Mouse (Mus musculus): ENCODE data around the gene Sap18.
"Not testable (repeated sequence)": the region's sequence is repeated elsewhere in the genome, so short reads cannot be mapped to it uniquely, and the experiment has no call there.

Gene Sap18

GRCm38 (mm10) chr14:57797991-57798931 lies at the start of gene Sap18:
Sap18 (plus strand) TSS chr14:57798180.
- DNase-seq: peak; percentile 96 to 97

GRCm38 (mm10) chr14:57749501-57749900 lies 48.5 kb upstream of the Sap18 start:
- no peak for DNase-seq

GRCm38 (mm10) chr14:57751006-57751405 lies 47.0 kb upstream of the Sap18 start:
- not testable (repeated sequence) for DNase-seq

GRCm38 (mm10) chr14:57753351-57753992 lies 44.5 kb upstream of the Sap18 start:
- DNase-seq: no peak

- DNase-seq: no peak
Measured at GRCm38 (mm10) chr14:57755661-57756060, 42.3 kb upstream of the Sap18 start.

GRCm38 (mm10) chr14:57756094-57756493 lies 41.9 kb upstream of the Sap18 start:
- DNase-seq: no peak

GRCm38 (mm10) chr14:57758237-57758636 lies 39.7 kb upstream of the Sap18 start, which contains the start of gene Lats2:
Lats2 (minus strand) TSS chr14:57758388.
- no peak for DNase-seq

GRCm38 (mm10) chr14:57760447-57761412 lies 37.2 kb upstream of the Sap18 start:
- DNase-seq: no peak

GRCm38 (mm10) chr14:57769102-57769501 lies 28.9 kb upstream of the Sap18 start:
- DNase-seq: no peak

GRCm38 (mm10) chr14:57772157-57772815 lies 25.7 kb upstream of the Sap18 start:
- DNase-seq: no peak

GRCm38 (mm10) chr14:57787406-57787805 lies 10.6 kb upstream of the Sap18 start:
- no peak for DNase-seq

- no peak for DNase-seq
Measured at GRCm38 (mm10) chr14:57789311-57789710, 8.7 kb upstream of the Sap18 start.

- no peak for DNase-seq
Measured at GRCm38 (mm10) chr14:57789759-57790158, 8.2 kb upstream of the Sap18 start.

GRCm38 (mm10) chr14:57791171-57791570 lies 6.8 kb upstream of the Sap18 start:
- DNase-seq: no peak

- peak in 1 of 2 experiments; percentile 31 for DNase-seq
Measured at GRCm38 (mm10) chr14:57797551-57797950, 429 bp upstream of the Sap18 start.

- DNase-seq: no peak
Measured at GRCm38 (mm10) chr14:57803731-57804130, 5.8 kb downstream of the Sap18 start.

GRCm38 (mm10) chr14:57808558-57808957 lies 10.6 kb downstream of the Sap18 start:
- DNase-seq: peak in 1 of 2 experiments; percentile 22

- no peak for DNase-seq
Measured at GRCm38 (mm10) chr14:57810886-57811285, 12.9 kb downstream of the Sap18 start.

- no peak for DNase-seq
Measured at GRCm38 (mm10) chr14:57811844-57812243, 13.9 kb downstream of the Sap18 start.

GRCm38 (mm10) chr14:57820839-57821238 lies 22.9 kb downstream of the Sap18 start:
- DNase-seq: no peak

GRCm38 (mm10) chr14:57825788-57826751 lies 28.1 kb downstream of the Sap18 start, which contains the start of the genes Ska3 and Mrpl57:
Ska3 (minus strand) TSS chr14:57826185.
Mrpl57 (plus strand) TSS chr14:57826234.
- DNase-seq: peak; percentile 94 to 95
